Mouse (Mus musculus): ENCODE measurements around the gene Ceacam18. TPM values are rescaled to one million over a fixed set of nuclear protein-coding genes. Genes with fewer than 3 reads are reported as not detected.
"Not testable (repeated sequence)": the region's sequence is repeated elsewhere in the genome, so short reads cannot be mapped to it uniquely, and the experiment has no call there.

Gene Ceacam18
- polyA plus RNA-seq, 1 experiment, result 0.04 TPM

- Histone ChIP-seq H3K27ac (ENCODE audit: insufficient read depth, low read length) (no peak overlapping the region), H3K4me3 (ENCODE audit: insufficient read depth, low read length) (no peak overlapping the region), H3K4me1 (ENCODE audit: control insufficient read depth, insufficient read depth, low read length) (no peaks in the 10 kb centered on the region)
- TF ChIP-seq POLR2A (IDR thresholded peaks at IDR 0.05; ENCODE audit: extremely low read depth, insufficient read depth, low read length) (no peak), CTCF (IDR thresholded peaks at IDR 0.05; ENCODE audit: extremely low read depth, insufficient read depth, low read length) (peak; percentile 67)
Measured at GRCm38 (mm10) chr7:43680960-43681359, 46.5 kb downstream of the Ceacam18 start.

DNA sequence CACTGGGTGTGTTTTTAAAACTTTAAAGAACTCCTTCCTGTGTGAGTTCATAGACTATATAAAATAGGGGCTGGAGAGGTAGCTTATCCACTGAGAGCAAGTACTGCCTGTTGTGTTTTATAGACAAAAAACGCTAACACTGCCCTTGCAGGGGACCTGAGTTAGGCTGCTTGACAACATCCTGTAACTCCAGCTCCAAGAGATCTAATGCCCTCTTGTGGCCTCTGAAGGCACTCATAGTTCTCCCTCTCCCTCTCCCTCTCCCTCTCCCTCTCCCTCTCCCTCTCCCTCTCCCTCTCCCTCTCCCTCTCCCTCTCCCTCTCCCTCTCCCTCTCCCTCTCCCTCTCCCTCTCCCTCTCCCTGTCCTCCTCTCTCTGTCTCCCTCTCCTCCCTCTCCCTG lies 48.0 kb downstream of the Ceacam18 start:
- H3K27ac ChIP-seq (ENCODE audit: insufficient read depth, low read length); H3K4me3 ChIP-seq (ENCODE audit: insufficient read depth, low read length); H3K4me1 ChIP-seq (ENCODE audit: control insufficient read depth, insufficient read depth, low read length): not testable (repeated sequence)
- TF ChIP-seq CTCF (IDR thresholded peaks at IDR 0.05; ENCODE audit: extremely low read depth, insufficient read depth, low read length), result 0 out of 2 replicates have a peak, but pooled peaks have one; percentile 2

GRCm38 (mm10) chr7:43685088-43685487 lies 50.6 kb downstream of the Ceacam18 start:
- Histone ChIP-seq H3K4me3 (ENCODE audit: insufficient read depth, low read length) (no peak overlapping the region), H3K4me1 (ENCODE audit: control insufficient read depth, insufficient read depth, low read length) (no peaks in the 10 kb centered on the region), H3K27ac (ENCODE audit: insufficient read depth, low read length) (no peak overlapping the region)
- TF ChIP-seq POLR2A (IDR thresholded peaks at IDR 0.05; ENCODE audit: extremely low read depth, insufficient read depth, low read length) (no peak), CTCF (IDR thresholded peaks at IDR 0.05; ENCODE audit: extremely low read depth, insufficient read depth, low read length) (no peak)

DNA sequence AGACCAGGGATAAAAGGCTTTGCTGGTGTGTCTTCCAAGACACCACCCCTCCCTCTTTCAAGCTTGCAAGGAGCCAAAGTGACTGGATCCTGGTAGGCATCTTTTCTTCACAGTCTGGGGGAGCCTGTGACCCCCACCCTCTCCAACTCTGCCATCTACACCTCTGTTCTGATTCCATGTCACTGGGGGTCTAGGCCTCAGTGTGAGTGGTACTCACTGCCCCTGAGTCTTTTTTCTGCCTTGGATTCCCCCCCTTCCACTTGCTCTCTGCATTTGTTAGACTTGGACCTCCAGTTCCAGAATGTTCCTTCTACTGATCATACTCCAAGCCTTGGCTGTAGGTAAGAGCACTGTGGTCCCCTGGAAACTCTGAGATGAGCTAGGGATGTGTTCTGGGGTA lies 55.6 kb downstream of the Ceacam18 start, which contains the start of gene Klk14:
TSS of gene Klk14 (plus strand) at position 301 of the 400 bp plus-strand sequence.
- no peak for TF ChIP-seq POLR2A (IDR thresholded peaks at IDR 0.05; ENCODE audit: extremely low read depth, insufficient read depth, low read length)
- no peak within 1 kb of the TSS for H3K4me3 ChIP-seq (ENCODE audit: insufficient read depth, low read length)
- no peak within 1 kb of the TSS for H3K27ac ChIP-seq (ENCODE audit: insufficient read depth, low read length)
- no peaks in the 10 kb centered on the region for H3K4me1 ChIP-seq (ENCODE audit: control insufficient read depth, insufficient read depth, low read length)

Other genes starting within 250 kb of the Ceacam18 start
- 0.15 and 0.17 TPM in 2 replicates for gene Siglecg, start 226.5 kb upstream of the Ceacam18 start, polyA plus RNA-seq (2012; rRNA removed)
- not detected in 2 replicates for gene Lim2, start 207.0 kb upstream of the Ceacam18 start, polyA plus RNA-seq (2012; rRNA removed)
- gene Nkg7, start 197.6 kb upstream of the Ceacam18 start, polyA plus RNA-seq (2012; rRNA removed), result 0.32 TPM in 1 of 2 replicates, not detected in the other
- not detected in 2 replicates for gene Cldnd2, start 193.9 kb upstream of the Ceacam18 start, polyA plus RNA-seq (2012; rRNA removed)
- 89.4 and 94.5 TPM in 2 replicates for gene Etfb, start 190.6 kb upstream of the Ceacam18 start, polyA plus RNA-seq (2012; rRNA removed)
- gene Gm45233, start 190.6 kb upstream of the Ceacam18 start, polyA plus RNA-seq (2012; rRNA removed), result 0.78 and 2.1 TPM in 2 replicates
- gene Vsig10l, start 171.6 kb upstream of the Ceacam18 start, polyA plus RNA-seq (2012; rRNA removed), result 1.7 and 3.2 TPM in 2 replicates
- gene Iglon5, start 144.6 kb upstream of the Ceacam18 start, polyA plus RNA-seq (2012; rRNA removed), result 42.2 and 46.0 TPM in 2 replicates
- gene 4931406B18Rik, start 128.8 kb upstream of the Ceacam18 start, polyA plus RNA-seq (2012; rRNA removed), result not detected in 2 replicates
- gene Cd33, start 90.3 kb upstream of the Ceacam18 start, polyA plus RNA-seq (2012; rRNA removed), result 9.3 and 11.2 TPM in 2 replicates
- gene Zfp658, start 72.5 kb upstream of the Ceacam18 start, polyA plus RNA-seq (2012; rRNA removed), result 5.9 and 6.1 TPM in 2 replicates
- 8.7 and 9.2 TPM in 2 replicates for gene Zfp719, start 55.1 kb upstream of the Ceacam18 start, polyA plus RNA-seq (2012; rRNA removed)
- gene Zfp819, start 27.5 kb upstream of the Ceacam18 start, polyA plus RNA-seq (2012; rRNA removed), result 0.15 and 0.21 TPM in 2 replicates
- gene Siglece, start 25.5 kb downstream of the Ceacam18 start, polyA plus RNA-seq (2012; rRNA removed), result 1.1 and 1.6 TPM in 2 replicates
- 8.1 and 8.6 TPM in 2 replicates for gene Ctu1, start 37.3 kb downstream of the Ceacam18 start, polyA plus RNA-seq (2012; rRNA removed)
- gene Klk14, start 55.7 kb downstream of the Ceacam18 start, polyA plus RNA-seq (2012; rRNA removed), result not detected in 2 replicates
- 0.04 TPM in 1 of 2 replicates, not detected in the other for gene Klk13, start 77.9 kb downstream of the Ceacam18 start, polyA plus RNA-seq (2012; rRNA removed)
- not detected in 2 replicates for gene Klk12, start 134.2 kb downstream of the Ceacam18 start, polyA plus RNA-seq (2012; rRNA removed)
- not detected in 2 replicates for gene Klk11, start 139.9 kb downstream of the Ceacam18 start, polyA plus RNA-seq (2012; rRNA removed)
- 0.27 and 0.32 TPM in 2 replicates for gene Klk10, start 146.3 kb downstream of the Ceacam18 start, polyA plus RNA-seq (2012; rRNA removed)
- 0.11 TPM in 1 of 2 replicates, not detected in the other for gene Klk9, start 157.2 kb downstream of the Ceacam18 start, polyA plus RNA-seq (2012; rRNA removed)
- 3.1 and 7.6 TPM in 2 replicates for gene Klk8, start 162.9 kb downstream of the Ceacam18 start, polyA plus RNA-seq (2012; rRNA removed)
- gene Klk7, start 176.6 kb downstream of the Ceacam18 start, polyA plus RNA-seq (2012; rRNA removed), result 0.11 TPM in 1 of 2 replicates, not detected in the other
- 4.9 and 11.6 TPM in 2 replicates for gene Klk6, start 189.8 kb downstream of the Ceacam18 start, polyA plus RNA-seq (2012; rRNA removed)
- not detected in 2 replicates for gene Klk5, start 207.3 kb downstream of the Ceacam18 start, polyA plus RNA-seq (2012; rRNA removed)
- gene Klk4, start 246.5 kb downstream of the Ceacam18 start, polyA plus RNA-seq (2012; rRNA removed), result not detected in 2 replicates